Comparison of ENCODE assay signal across 30 mouse cellular contexts in genomic region chr3:17501556-17501955, GRCm38 (mm10).
DNase-seq lines count a peak whose midpoint lies in the region; ATAC-seq and TF ChIP-seq lines count a peak whose summit lies in the region.
"Had no signal": no experiment of that assay in that cellular context is flagged by ENCODE, and none has a peak within 500 bp of the region (broad histone marks: within the 10 kb centered on the region; RNA-seq: fewer than 3 reads in every experiment).

No protein-coding gene starts in this region.

- no peak overlapping the region for H3K4me3 ChIP-seq in hindbrain, postnatal 0 days (ENCODE audit: low read length)
- no peak overlapping the region for H3K4me3 ChIP-seq in hindbrain, embryonic 10.5 days
- H3K4me3 ChIP-seq in limb, embryonic 10.5 days: no peak overlapping the region
- H3K4me3 ChIP-seq: embryonic facial prominence, embryonic 13.5 days; forebrain, embryonic 10.5 days; heart, adult 2 months; heart, embryonic 12.5 days; intestine, embryonic 15.5 days; limb, embryonic 12.5 days; lung, embryonic 15.5 days; midbrain, embryonic 10.5 days; neural tube, embryonic 15.5 days had no signal

- no peaks in the 10 kb centered on the region for H3K4me1 ChIP-seq in hindbrain, postnatal 0 days (ENCODE audit: insufficient read depth, low read length)
- no peaks in the 10 kb centered on the region for H3K4me1 ChIP-seq in hindbrain, embryonic 10.5 days (replicated peaks)
- H3K4me1 ChIP-seq in limb, embryonic 10.5 days: no peaks in the 10 kb centered on the region
- H3K4me1 ChIP-seq: embryonic facial prominence, embryonic 13.5 days; forebrain, embryonic 10.5 days; heart, embryonic 12.5 days; intestine, embryonic 15.5 days; limb, embryonic 12.5 days; lung, embryonic 15.5 days; midbrain, embryonic 10.5 days; neural tube, embryonic 15.5 days had no signal

- ATAC-seq in cerebellum, adult (ENCODE audit: insufficient number of reproducible peaks, low FRiP score, low TSS enrichment): no peak
- no peak for ATAC-seq in hindbrain, postnatal 0 days
- no peak for ATAC-seq in monocyte, adult 5-6 weeks (replicated peaks; ENCODE audit: insufficient number of reproducible peaks, low FRiP score, low TSS enrichment, poor library complexity, severe bottlenecking)
- ATAC-seq: CD4-positive, CD25-positive, alpha-beta regulatory T cell, adult 4 months; forebrain, postnatal 0 days; hindbrain, embryonic 16.5 days; intestine, embryonic 15.5 days had no signal

- H3K36me3 ChIP-seq in hindbrain, postnatal 0 days (ENCODE audit: insufficient read depth, low read length): no peaks in the 10 kb centered on the region
- H3K36me3 ChIP-seq in hindbrain, embryonic 10.5 days: no peaks in the 10 kb centered on the region
- H3K36me3 ChIP-seq in limb, embryonic 10.5 days: no peaks in the 10 kb centered on the region
- H3K36me3 ChIP-seq: embryonic facial prominence, embryonic 13.5 days; forebrain, embryonic 10.5 days; heart, embryonic 12.5 days; intestine, embryonic 15.5 days; limb, embryonic 12.5 days; lung, embryonic 15.5 days; midbrain, embryonic 10.5 days; neural tube, embryonic 15.5 days had no signal

- no peak overlapping the region for H3K4me2 ChIP-seq in hindbrain, postnatal 0 days (ENCODE audit: low read depth, low read length)
- H3K4me2 ChIP-seq: embryonic facial prominence, embryonic 13.5 days; heart, embryonic 12.5 days; intestine, embryonic 15.5 days; limb, embryonic 12.5 days; lung, embryonic 15.5 days; neural tube, embryonic 15.5 days had no signal

- H3K27me3 ChIP-seq in hindbrain, postnatal 0 days (ENCODE audit: insufficient read depth, low read length): no peaks in the 10 kb centered on the region
- H3K27me3 ChIP-seq in hindbrain, embryonic 10.5 days (ENCODE audit: insufficient read depth, poor library complexity, severe bottlenecking): no peaks in the 10 kb centered on the region
- H3K27me3 ChIP-seq in limb, embryonic 10.5 days (ENCODE audit: low read depth, poor library complexity, severe bottlenecking): no peaks in the 10 kb centered on the region
- H3K27me3 ChIP-seq: embryonic facial prominence, embryonic 13.5 days; heart, embryonic 12.5 days; intestine, embryonic 15.5 days; limb, embryonic 12.5 days; lung, embryonic 15.5 days; neural tube, embryonic 15.5 days had no signal

- no peaks in the 10 kb centered on the region for H3K9me3 ChIP-seq in hindbrain, postnatal 0 days (ENCODE audit: low read length)
- H3K9me3 ChIP-seq in hindbrain, embryonic 10.5 days: no peaks in the 10 kb centered on the region
- no peaks in the 10 kb centered on the region for H3K9me3 ChIP-seq in limb, embryonic 10.5 days (replicated peaks)
- H3K9me3 ChIP-seq: embryonic facial prominence, embryonic 13.5 days; forebrain, embryonic 10.5 days; heart, embryonic 12.5 days; intestine, embryonic 15.5 days; limb, embryonic 12.5 days; lung, embryonic 15.5 days; midbrain, embryonic 10.5 days; neural tube, embryonic 15.5 days had no signal

- no peak for TF ChIP-seq CTCF in hindbrain, postnatal 0 days (IDR thresholded peaks at IDR 0.05; ENCODE audit: low read depth)

- no peak overlapping the region for H3K9ac ChIP-seq in hindbrain, postnatal 0 days (replicated peaks; ENCODE audit: low read length)
- H3K9ac ChIP-seq: embryonic facial prominence, embryonic 13.5 days; forebrain, postnatal 0 days; heart, embryonic 12.5 days; intestine, embryonic 15.5 days; limb, embryonic 12.5 days; lung, embryonic 15.5 days; neural tube, embryonic 15.5 days had no signal

- no peak overlapping the region for H3K27ac ChIP-seq in hindbrain, postnatal 0 days
- H3K27ac ChIP-seq in hindbrain, embryonic 10.5 days: no peak overlapping the region
- no peak overlapping the region for H3K27ac ChIP-seq in limb, embryonic 10.5 days
- H3K27ac ChIP-seq: embryonic facial prominence, embryonic 13.5 days; forebrain, embryonic 10.5 days; heart, adult 2 months; intestine, embryonic 15.5 days; kidney, postnatal 0 days; limb, embryonic 12.5 days; lung, embryonic 15.5 days; midbrain, embryonic 10.5 days; neural tube, embryonic 15.5 days; stomach, postnatal 0 days had no signal

- DNase-seq in cerebellum, adult 18-20 months: peak; percentile 2 to 8
- peak; percentile 50 for DNase-seq in hindbrain, postnatal 0 days (ENCODE audit: low spot score)
- no peak for DNase-seq in hindbrain, embryonic 10.5 days (ENCODE audit: low spot score)
- DNase-seq in Muller cell, postnatal 12 days (ENCODE audit: inconsistent ontology term): peak; percentile 67
- peak; percentile 80 to 83 for DNase-seq in cerebellum, postnatal 10 days
- no peak for DNase-seq in limb, embryonic 10.5 days (ENCODE audit: low spot score)
- DNase-seq: adrenal gland, adult 2 months; forebrain, postnatal 0 days; heart, adult 2 months; heart, postnatal 4 days; kidney, adult 2 months; layer of hippocampus, postnatal 36 days; right cerebral cortex, adult 18-20 months; spleen, adult 18-20 months; thymus, adult 18-20 months; thymus, postnatal 25 days had no signal

- 51% methylated on average over 2 of the region's 2 CpGs for WGBS in hindbrain, postnatal 0 days
- 83% methylated on average over 2 of the region's 2 CpGs for WGBS in hindbrain, embryonic 10.5 days
- 89% methylated on average over 2 of the region's 2 CpGs for WGBS in limb, embryonic 10.5 days

Comparison
In these comparisons a context has a peak if more than half of its experiments do, and no peak if none do; other contexts are left out.
1. DNase-seq: peak in cerebellum, adult 18-20 months (2 of 2), hindbrain, postnatal 0 days (single experiment), Muller cell, postnatal 12 days (single experiment) and cerebellum, postnatal 10 days (2 of 2); none in hindbrain, embryonic 10.5 days (single experiment) and limb, embryonic 10.5 days (single experiment).